7 mouse cellular contexts compared by ENCODE assay signal in the genomic region with DNA sequence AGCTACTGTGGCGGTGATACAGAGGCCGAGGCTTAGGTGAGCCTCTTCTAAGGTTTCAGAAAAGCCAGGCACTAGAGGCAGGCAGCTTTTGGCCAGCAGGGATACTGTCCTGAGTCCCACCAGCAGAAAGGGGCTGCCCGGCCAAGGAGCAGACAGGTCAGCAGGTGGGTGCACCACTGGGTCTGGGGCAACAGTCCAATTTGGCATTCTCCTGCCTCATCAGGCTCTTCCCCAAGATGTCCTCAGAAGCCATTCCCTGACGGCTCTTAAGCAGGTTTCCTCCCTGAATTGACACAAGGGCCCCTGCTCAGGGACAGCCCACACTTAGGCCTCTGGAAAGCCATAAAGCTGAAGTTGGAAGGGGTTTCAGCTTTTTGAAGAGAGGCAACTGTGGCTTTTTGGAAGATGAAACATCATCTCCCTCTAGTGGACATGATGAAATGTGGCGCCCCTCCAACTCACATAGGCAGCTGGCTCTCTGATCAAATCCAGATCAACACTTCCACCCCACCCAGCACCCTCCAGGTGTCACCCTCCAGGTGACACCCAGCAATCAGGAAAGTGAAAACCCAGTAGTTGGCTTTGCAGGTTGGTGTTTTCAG. TPM values are rescaled to one million over a fixed set of nuclear protein-coding genes. Genes with fewer than 3 reads are reported as not detected.
DNase-seq lines count a peak whose midpoint lies in the region; ATAC-seq lines count a peak whose summit lies in the region.

No protein-coding gene starts in this region.

- no peak overlapping the region for H3K9ac ChIP-seq in limb, embryonic 11.5 days (ENCODE audit: low read length)

- H3K27me3 ChIP-seq in limb, embryonic 11.5 days (ENCODE audit: control insufficient read depth, insufficient read depth, low read length), result no peaks in the 10 kb centered on the region

- no peak overlapping the region for H3K4me2 ChIP-seq in limb, embryonic 11.5 days (ENCODE audit: low read depth, severe bottlenecking)

- peak; percentile 87 for DNase-seq in 3T3-L1 (ENCODE audit: low read depth, low spot score)
- peak; percentile 30 for DNase-seq in CD4-positive helper T cell, adult 2 months (ENCODE audit: low read depth, low spot score)
- peak; percentile 25 for DNase-seq in c-Kit-positive CD71-positive TER-119-positive erythroid progenitor cells, embryonic 14.5 days (ENCODE audit: low spot score)
- peak; percentile 68 to 76 for DNase-seq in gastrocnemius, adult 8-10 months (ENCODE audit: low spot score in 2 of 2)
- DNase-seq in kidney, adult 18-20 months, result peak; percentile 81
- peak; percentile 56 for DNase-seq in limb, embryonic 11.5 days (ENCODE audit: low spot score)
- DNase-seq in right cerebral cortex, adult 2 months (ENCODE audit: low spot score in 2 of 2), result peak; percentile 77 to 80

- H3K36me3 ChIP-seq in limb, embryonic 11.5 days (ENCODE audit: control insufficient read depth, insufficient read depth, low read length), result no peaks in the 10 kb centered on the region

- no peak overlapping the region for H3K27ac ChIP-seq in limb, embryonic 11.5 days (replicated peaks; ENCODE audit: low read depth, low read length)

- WGBS in limb, embryonic 11.5 days, result 56% methylated on average over 5 of the region's 5 CpGs

- H3K4me1 ChIP-seq in limb, embryonic 11.5 days (ENCODE audit: control insufficient read depth, insufficient read depth, low read length), result no peaks in the 10 kb centered on the region

- no peaks in the 10 kb centered on the region for H3K9me3 ChIP-seq in limb, embryonic 11.5 days (ENCODE audit: control insufficient read depth, low read length)

- no peak for ATAC-seq in limb, embryonic 11.5 days (ENCODE audit: insufficient number of reproducible peaks, low FRiP score, low TSS enrichment, low read depth)

- no peak overlapping the region for H3K4me3 ChIP-seq in limb, embryonic 11.5 days (ENCODE audit: low read depth, low read length)

RNA-seq across cellular contexts. Expression of a gene that starts 37.8 kb away (rescaled TPM):
- 1 to 10 TPM; 1.9 to 3.5 (median 2.5) TPM for total RNA-seq in gastrocnemius, adult 8-10 months (2022)
- polyA plus RNA-seq in limb, embryonic 11.5 days (2014; fragmentation: Nextera tagmentation; extraction: Ambion mirVana), result 0.21 and 0.27 TPM in 2 replicates

Comparison
In these comparisons a context has a peak if more than half of its experiments do, and no peak if none do; other contexts are left out.
1. DNase-seq: peak in every context shown above with its lines; median percentile 87 in 3T3-L1; 81 in kidney, adult 18-20 months; 78 in right cerebral cortex, adult 2 months; 72 in gastrocnemius, adult 8-10 months; 56 in limb, embryonic 11.5 days; 30 in CD4-positive helper T cell, adult 2 months; 25 in c-Kit-positive CD71-positive TER-119-positive erythroid progenitor cells, embryonic 14.5 days.